Mouse (Mus musculus) embryonic fibroblast, embryonic 13.5 days (primary cell): ENCODE measurements around the gene Dbn1.

Experiments
- CTCF ChIP-seq: IDR thresholded peaks from 2 replicates; pipeline ENCODE4 v1.5.1; 2011; ENCODE audit warnings: mild to moderate bottlenecking, control low read depth, low read length, moderate library complexity, borderline replicate concordance; ENCODE audit not compliant: insufficient read depth
- POLR2A ChIP-seq: IDR thresholded peaks from 2 replicates; pipeline ENCODE4 v1.6.1; 2011; ENCODE audit warnings: low read depth, mild to moderate bottlenecking, control low read depth, low read length, moderate library complexity

DNA sequence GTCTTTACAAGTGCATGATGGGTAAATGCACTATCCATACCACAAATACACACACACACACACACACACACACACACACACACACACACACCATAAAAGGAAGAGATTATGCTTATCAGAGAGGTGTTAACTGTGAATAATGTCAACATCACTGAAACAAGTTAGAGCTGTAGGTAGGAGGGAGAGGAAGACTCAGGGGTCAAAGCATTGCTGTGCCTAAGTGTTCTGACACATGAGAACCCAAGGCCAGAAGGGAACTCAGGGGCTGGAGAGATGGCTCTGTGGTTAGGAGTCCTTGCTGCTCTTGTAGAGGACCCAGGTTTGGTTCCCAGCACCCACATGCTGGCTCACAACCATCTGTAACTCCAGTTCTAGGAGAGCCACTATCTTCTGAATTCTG is 8.0 kb downstream of the Dbn1 start:
- TF ChIP-seq CTCF = no peak
- TF ChIP-seq POLR2A = no peak
